Mouse (Mus musculus): ENCODE results near the gene Vmn1r9. TPM values are rescaled to one million over a fixed set of nuclear protein-coding genes. Genes with fewer than 3 reads are reported as not detected.
"Not testable (repeated sequence)": the region's sequence is repeated elsewhere in the genome, so short reads cannot be mapped to it uniquely, and the experiment has no call there.

The Vmn1r9 gene
- not detected for total RNA-seq (2021)
- long read RNA-seq, experiment 1 = 0 reads
- long read RNA-seq, experiment 2 = 0 reads

DNA sequence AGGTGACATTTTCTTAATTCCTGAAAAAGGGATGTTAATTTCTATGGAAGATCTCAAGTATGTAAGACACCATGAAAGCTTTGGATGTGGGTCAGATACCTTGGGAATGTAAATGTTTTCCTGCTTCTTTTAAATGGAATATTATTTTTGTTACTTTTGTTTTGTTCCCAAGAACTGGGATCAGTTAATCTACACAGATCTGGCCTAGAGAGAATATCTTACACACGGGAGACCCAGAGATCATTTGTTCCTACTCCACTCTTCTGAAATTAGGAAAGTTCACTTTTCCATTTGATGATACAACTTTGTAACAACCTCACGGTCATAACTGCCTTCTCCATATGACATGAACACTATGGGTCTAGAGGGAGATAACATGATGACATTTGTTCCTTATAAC is at the start of gene Vmn1r9:
TSS of gene Vmn1r9 (plus strand) at position 301 of the 400 bp plus-strand sequence.
- intact Hi-C loops (cut with DNase I) = loop anchor here (10.0 kb wide), 1 partner anchor 262 kb away; no protein-coding TSS in a partner anchor
- DNase-seq = no peak

DNA sequence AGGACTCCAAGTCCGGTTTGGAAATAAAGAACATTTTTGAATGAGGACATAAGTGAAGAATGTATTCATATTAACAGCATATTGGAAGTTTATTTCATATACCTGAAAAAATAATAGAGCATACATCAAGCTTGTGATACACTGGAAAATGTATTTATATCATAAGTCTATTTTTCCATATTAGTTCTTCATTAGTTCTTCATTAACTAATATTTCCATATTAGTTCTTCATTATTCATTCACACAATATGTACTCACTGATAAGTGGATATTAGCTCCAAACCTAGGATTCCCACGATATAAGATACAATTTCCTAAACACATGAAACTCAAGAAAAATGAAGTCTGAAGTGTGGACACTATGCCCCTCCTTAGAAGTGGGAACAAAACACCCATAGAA is 41.4 kb upstream of the Vmn1r9 start, which contains the start of gene Vmn1r7:
TSS of gene Vmn1r7 (minus strand) at position 101 of the 400 bp plus-strand sequence.
- intact Hi-C loops (cut with DNase I); DNase-seq: not testable (repeated sequence)

DNA sequence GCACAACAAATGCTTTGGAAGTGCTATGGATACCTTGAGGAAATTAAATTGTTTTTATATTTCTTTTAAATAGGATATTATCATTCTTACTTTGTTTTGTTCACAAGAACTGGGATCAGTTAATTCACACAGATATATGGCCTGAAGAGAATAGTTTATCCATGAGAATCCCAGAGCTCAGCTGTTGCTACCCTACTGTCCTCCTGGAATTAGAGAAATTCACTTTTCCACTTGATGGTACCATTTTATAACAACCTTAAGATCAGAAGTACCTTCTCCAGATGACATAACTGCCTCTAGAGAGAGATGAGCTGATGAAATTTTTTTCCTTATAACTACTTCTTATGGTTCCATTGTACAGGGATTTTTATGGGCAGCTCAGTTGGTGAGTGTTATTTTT is 34.6 kb upstream of the Vmn1r9 start, which contains the start of gene Vmn1r8:
TSS of gene Vmn1r8 (plus strand) at position 301 of the 400 bp plus-strand sequence.
- no peak for DNase-seq
- intact Hi-C loops (cut with DNase I) = no loop called here

DNA sequence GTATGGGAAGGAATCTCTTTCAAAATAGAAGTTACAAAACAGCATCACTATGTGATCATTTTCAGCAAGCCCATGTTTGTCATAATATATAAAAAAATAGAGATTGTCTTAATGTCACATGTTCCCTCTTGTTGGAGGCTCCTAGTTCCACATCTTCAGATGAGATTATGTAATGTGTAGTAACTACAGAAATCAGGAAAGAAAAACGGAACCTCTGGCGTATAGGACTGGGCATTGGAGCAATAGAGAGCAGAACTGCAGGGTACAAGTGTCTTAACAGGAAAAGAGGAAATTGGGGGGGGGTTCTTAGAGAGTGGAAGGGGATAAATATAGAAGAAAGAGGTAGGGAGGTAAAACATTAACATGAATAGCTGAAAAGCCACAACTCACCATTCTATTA is 31.9 kb upstream of the Vmn1r9 start:
- intact Hi-C loops (cut with DNase I) = no loop called here
- DNase-seq = no peak

DNA sequence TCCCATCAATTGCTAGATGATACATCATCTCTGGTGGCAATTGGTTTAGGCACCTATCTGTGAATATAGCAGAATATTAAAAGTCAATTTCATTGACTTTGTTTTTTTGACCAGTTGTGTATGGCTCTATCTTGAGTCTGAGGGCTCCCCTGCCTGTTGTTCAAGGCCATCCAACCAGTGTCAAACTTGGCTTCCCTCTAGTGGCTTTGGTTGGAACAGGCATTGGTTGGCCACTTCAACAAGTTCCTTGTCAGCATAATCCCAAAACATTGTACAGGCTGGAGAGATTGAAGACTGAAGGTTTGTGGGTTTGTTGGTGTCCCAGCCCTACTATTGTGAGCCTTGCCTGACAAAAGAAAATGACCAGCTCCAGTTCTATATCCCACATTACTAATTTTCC is 2.9 kb upstream of the Vmn1r9 start:
- DNase-seq = no peak
- intact Hi-C loops (cut with DNase I) = loop anchor here (10.0 kb wide), 1 partner anchor 259 kb away; no protein-coding TSS in a partner anchor

DNA sequence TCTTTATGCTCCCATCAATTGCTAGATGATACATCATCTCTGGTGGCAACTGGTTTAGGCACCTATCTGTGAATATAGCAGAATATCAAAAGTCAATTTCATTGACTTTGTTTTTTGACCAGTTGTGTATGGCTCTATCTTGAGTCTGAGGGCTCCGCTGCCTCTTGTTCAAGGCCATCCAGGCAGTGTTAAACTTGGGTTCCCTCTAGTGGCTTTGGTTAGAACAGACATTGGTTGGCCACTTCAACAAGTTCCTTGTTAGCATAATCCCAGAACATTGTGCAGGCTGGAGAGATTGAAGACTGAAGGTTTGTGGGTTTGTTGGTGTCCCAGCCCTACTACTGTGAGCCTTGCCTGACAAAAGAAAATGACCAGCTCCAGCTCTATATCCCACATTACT is 39.8 kb downstream of the Vmn1r9 start:
- no peak for DNase-seq
- intact Hi-C loops (cut with DNase I) = no loop called here

DNA sequence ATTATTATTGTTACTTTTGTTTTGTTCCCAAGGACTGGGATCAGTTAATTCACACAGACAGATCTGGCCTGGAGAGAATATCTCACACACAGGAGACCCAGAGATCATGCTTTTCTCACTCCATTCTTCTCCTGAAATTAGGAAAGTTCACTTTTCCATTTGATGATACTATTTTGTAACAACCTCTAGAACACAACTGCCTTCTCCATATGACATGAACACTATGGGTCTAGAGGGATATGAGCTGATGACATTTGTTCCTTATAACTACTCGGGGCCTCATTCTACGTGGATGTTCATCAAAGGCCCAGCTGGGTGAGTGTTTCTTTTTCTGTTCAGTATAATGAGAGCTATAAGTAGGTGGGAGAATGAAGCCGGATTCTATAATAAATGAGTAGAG is 42.6 kb downstream of the Vmn1r9 start, which contains the start of gene Vmn1r10:
TSS of gene Vmn1r10 (plus strand) at position 301 of the 400 bp plus-strand sequence.
- DNase-seq = no peak
- intact Hi-C loops (cut with DNase I) = no loop called here

Other genes with a start within 250 kb of the Vmn1r9 start
- 10 to 100 TPM; 44.4 to 48.4 TPM for gene Fkbp9, start 234.7 kb upstream of the Vmn1r9 start, total RNA-seq (2021)
- 10 to 100 TPM; 54.5 to 56.3 TPM for gene Nt5c3, start 142.9 kb upstream of the Vmn1r9 start, total RNA-seq (2021)
- gene Vmn1r4, start 142.8 kb upstream of the Vmn1r9 start, total RNA-seq (2021) = under 1 TPM in 1 of 2 experiments, not detected in 1; 0.25 TPM
- not detected for gene Vmn1r5, start 96.5 kb upstream of the Vmn1r9 start, total RNA-seq (2021)
- not detected for gene Vmn1r6, start 69.5 kb upstream of the Vmn1r9 start, total RNA-seq (2021)
- gene Vmn1r7, start 41.5 kb upstream of the Vmn1r9 start, total RNA-seq (2021) = not detected
- not detected for gene Vmn1r8, start 34.5 kb upstream of the Vmn1r9 start, total RNA-seq (2021)
- not detected for gene Vmn1r10, start 42.7 kb downstream of the Vmn1r9 start, total RNA-seq (2021)
- not detected for gene Vmn1r11, start 66.7 kb downstream of the Vmn1r9 start, total RNA-seq (2021)
- not detected for gene Vmn1r12, start 90.1 kb downstream of the Vmn1r9 start, total RNA-seq (2021)
- gene Vmn1r13, start 136.5 kb downstream of the Vmn1r9 start, total RNA-seq (2021) = not detected
- not detected for gene Vmn1r14, start 164.9 kb downstream of the Vmn1r9 start, total RNA-seq (2021)
- not detected for gene Vmn1r15, start 191.2 kb downstream of the Vmn1r9 start, total RNA-seq (2021)